Mouse (Mus musculus): ENCODE data around the gene Zbtb46.

DNA sequence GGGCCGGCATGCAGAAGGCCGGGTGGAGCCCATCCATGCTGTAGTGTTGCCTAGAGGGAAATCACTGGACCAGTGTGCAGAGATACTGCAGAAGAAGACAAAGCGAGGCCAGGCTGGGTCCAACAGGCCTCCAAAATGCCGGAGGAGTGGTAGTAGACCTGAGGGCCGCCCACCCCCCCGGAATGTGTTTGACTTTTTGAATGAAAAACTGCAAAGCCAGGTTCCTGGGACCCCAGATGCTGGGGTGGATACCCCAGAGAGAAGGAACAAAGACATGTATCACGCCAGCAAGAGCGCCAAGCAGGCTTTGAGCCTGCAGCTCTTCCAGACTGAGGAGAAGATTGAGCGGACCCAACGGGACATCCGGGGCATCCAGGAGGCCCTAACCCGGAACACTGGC is 79.4 kb downstream of the Zbtb46 start, which contains the start of gene Lime1:
- TF ChIP-seq CTCF (IDR thresholded peaks at IDR 0.05) (no peak), EP300 (IDR thresholded peaks at IDR 0.05) (no peak)

Measured in lung, postnatal 0 days (tissue).